Mouse (Mus musculus): Measurements from ENCODE around the gene Cinp.

- TF ChIP-seq TAL1 (IDR thresholded peaks at IDR 0.05; ENCODE audit: low read length) (no peak), GATA1 (IDR thresholded peaks at IDR 0.05; ENCODE audit: low read length) (no peak)
Observed at GRCm38 (mm10) chr12:110846191-110846765, 42.7 kb downstream of the Cinp start.
